Mouse (Mus musculus): ENCODE data around the gene Lpp. TPM values are rescaled to one million over a fixed set of nuclear protein-coding genes. Genes with fewer than 3 reads are reported as not detected.
A peak's percentile ranks its signal among the peaks of the same experiment; 100 is the strongest.

Gene Lpp
- polyA plus RNA-seq, 1 experiment: 256 TPM

DNA sequence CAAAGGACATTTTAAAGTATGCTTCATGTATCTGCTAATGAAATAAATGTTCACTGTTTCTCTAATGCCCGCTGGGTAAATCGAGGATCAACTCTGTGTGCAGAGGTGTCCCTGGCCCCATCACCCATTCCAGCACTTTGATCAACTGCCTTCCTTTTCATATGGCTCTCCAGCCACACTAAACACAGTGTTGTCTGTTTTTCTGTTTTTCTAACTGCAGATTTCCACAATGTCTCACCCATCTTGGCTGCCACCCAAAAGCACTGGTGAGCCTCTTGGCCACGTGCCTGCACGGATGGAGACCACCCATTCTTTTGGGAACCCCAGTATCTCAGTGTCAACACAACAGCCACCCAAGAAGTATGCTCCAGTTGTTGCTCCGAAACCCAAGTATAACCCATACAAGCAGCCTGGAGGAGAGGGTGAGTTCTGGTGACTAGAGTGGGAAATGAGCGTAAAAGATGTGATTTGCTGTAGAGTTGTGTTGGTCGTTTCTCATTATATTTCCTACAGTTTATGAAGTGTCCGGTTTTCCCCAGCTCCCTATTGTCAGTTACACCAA is 214.7 kb downstream of the Lpp start:
- TF ChIP-seq CTCF (IDR thresholded peaks at IDR 0.05; ENCODE audit: borderline replicate concordance, insufficient read depth, low read length) (no peak), POLR2A (IDR thresholded peaks at IDR 0.05; ENCODE audit: low read depth, low read length) (no peak)
- Histone ChIP-seq H3K4me3 (ENCODE audit: insufficient read depth, low read length) (no peak overlapping the region), H3K27ac (ENCODE audit: insufficient read depth, low read length) (no peak overlapping the region), H3K4me1 (ENCODE audit: control insufficient read depth, insufficient read depth, low read length) (peaks cover 2% of the 10 kb centered on the region; the same call in 1 of the 2 replicates)

DNA sequence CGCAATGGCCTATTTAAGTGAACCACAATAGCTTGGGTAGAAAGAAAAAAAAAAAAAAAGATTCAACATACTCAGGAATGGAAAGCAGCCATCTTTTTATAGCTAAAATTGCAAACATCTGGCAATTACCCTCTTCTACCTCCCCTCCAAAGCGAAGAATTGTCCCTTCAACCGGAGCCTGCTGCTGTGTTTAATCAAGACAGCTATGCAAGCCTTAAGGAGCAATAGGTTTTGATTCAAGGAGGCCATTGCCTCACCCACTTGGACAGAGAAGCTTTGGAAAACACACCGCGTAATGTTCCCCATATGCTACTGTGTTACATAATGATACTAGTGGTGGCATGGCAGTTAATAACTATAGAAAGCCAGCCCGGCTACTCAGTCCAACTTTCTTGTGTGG is 226.2 kb downstream of the Lpp start:
- TF ChIP-seq POLR2A (IDR thresholded peaks at IDR 0.05; ENCODE audit: low read depth, low read length) (no peak), CTCF (IDR thresholded peaks at IDR 0.05; ENCODE audit: borderline replicate concordance, insufficient read depth, low read length) (no peak)
- H3K4me1 ChIP-seq (ENCODE audit: control insufficient read depth, insufficient read depth, low read length): peaks cover 22% of the 10 kb centered on the region
- peak overlapping the region; percentile 75 for H3K27ac ChIP-seq (ENCODE audit: insufficient read depth, low read length)
- no peak overlapping the region for H3K4me3 ChIP-seq (ENCODE audit: insufficient read depth, low read length)

DNA sequence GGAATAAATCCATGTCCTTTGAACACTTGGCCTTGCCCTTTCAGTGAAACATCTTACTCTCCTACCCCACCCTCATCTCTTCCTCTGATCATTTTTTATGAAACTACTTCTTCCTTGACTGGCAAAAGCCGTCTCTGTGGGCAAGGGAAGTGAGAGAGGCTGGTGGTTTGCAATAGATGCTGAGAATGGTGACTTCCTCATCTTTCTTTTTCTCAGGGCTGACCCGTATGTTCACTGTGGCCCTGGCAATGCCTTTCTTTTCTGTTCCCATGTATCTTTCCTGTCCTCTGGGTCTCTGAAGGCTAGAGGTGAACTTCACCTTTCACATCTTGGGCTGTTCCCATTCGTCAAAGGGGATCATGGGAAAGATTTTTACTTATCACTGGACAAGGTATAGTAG is 226.7 kb downstream of the Lpp start:
- no peak for TF ChIP-seq CTCF (IDR thresholded peaks at IDR 0.05; ENCODE audit: borderline replicate concordance, insufficient read depth, low read length)
- no peak for TF ChIP-seq POLR2A (IDR thresholded peaks at IDR 0.05; ENCODE audit: low read depth, low read length)
- H3K27ac ChIP-seq (ENCODE audit: insufficient read depth, low read length): peak overlapping the region; percentile 75
- H3K4me1 ChIP-seq (ENCODE audit: control insufficient read depth, insufficient read depth, low read length): peaks cover 22% of the 10 kb centered on the region
- no peak overlapping the region for H3K4me3 ChIP-seq (ENCODE audit: insufficient read depth, low read length)

DNA sequence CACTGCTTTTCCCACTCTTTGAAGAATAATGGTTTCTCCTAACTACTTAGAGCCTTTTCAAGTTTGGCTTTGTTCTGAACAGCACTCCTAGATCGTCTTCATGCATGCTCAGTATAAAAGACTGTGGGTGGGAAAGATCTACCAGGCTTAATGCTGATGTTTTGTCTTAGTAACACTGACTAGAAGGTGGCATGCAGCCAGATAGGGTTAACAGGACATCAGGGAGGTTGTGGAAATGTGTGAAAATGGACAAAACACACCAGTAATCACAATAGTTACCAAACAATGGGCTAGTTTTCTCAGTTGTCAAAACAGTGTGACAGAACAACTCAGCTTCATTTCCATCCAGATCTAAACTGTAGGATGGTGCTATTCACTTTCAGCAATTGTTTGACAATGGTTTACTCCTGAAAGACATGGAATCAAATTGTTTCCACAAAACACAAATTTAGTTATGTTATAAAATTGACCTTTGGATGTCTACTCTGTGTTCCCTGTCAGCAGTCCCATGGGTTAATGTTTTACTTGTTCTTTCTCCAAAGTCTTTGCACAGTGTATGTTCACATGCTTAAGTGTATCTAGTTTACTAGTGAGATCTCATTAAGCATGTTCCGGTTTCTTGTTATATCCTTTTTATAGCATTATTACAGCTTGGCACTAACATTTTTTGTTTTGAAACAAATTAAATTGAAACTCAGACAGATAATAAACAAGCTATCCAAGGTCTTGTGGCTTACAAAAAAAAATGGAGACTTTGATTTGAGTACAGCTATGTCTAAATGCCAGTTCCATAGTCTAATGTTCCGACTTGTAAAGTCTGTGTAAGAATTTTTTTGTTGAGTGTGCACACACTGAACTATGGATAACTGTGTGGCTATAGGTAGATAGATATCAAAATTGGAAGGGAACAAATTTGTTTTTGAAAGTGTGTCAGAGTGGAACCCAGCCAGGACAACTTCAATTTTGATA is 229.2 kb downstream of the Lpp start:
- H3K4me3 ChIP-seq (ENCODE audit: insufficient read depth, low read length): no peak overlapping the region
- H3K27ac ChIP-seq (ENCODE audit: insufficient read depth, low read length): no peak overlapping the region
- TF ChIP-seq POLR2A (IDR thresholded peaks at IDR 0.05; ENCODE audit: low read depth, low read length) (no peak), CTCF (IDR thresholded peaks at IDR 0.05; ENCODE audit: borderline replicate concordance, insufficient read depth, low read length) (no peak)
- H3K4me1 ChIP-seq (ENCODE audit: control insufficient read depth, insufficient read depth, low read length): peaks cover 22% of the 10 kb centered on the region

DNA sequence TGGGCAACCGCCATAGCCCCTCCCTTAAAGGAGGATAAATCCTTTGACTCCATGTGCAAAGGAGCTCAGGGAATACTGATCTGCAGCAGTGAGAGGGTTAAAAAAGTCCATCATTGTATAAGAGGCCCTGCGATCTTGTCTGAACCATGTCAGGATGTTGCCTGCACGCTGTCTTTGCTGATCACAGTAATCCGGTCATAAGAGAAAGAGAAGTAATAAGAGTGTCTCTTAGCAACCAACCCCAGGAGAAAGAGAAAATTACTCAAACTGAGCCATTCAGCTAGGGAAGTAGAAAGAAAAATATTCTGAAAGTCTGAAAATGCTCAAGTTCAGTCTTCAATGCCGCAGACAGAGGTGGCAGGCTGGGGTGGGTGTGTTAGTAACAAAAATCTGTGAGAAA is 231.0 kb downstream of the Lpp start:
- TF ChIP-seq CTCF (IDR thresholded peaks at IDR 0.05; ENCODE audit: borderline replicate concordance, insufficient read depth, low read length) (no peak), POLR2A (IDR thresholded peaks at IDR 0.05; ENCODE audit: low read depth, low read length) (no peak)
- no peak overlapping the region for H3K27ac ChIP-seq (ENCODE audit: insufficient read depth, low read length)

DNA sequence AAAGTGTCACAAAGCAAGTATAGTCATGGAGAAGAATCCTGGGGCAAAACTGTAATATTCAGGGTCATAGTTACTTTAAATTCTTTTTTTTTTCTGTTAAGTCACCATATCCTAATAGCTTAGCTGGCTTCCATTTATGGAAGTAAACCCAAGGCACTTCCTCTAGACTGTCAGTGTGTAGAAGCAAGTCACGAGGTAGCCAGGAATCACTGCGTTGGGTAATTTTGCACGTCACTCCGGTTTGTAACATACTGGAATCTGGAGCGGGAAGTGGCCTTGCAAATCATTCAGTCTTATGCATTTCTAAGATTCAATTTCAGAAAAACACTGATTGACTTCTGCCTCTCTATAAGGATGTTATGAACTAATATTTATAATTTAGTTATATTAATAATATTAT is 232.3 kb downstream of the Lpp start:
- TF ChIP-seq POLR2A (IDR thresholded peaks at IDR 0.05; ENCODE audit: low read depth, low read length) (no peak), CTCF (IDR thresholded peaks at IDR 0.05; ENCODE audit: borderline replicate concordance, insufficient read depth, low read length) (no peak)
- Histone ChIP-seq H3K27ac (ENCODE audit: insufficient read depth, low read length) (no peak overlapping the region), H3K4me1 (ENCODE audit: control insufficient read depth, insufficient read depth, low read length) (peaks cover 20% of the 10 kb centered on the region), H3K4me3 (ENCODE audit: insufficient read depth, low read length) (no peak overlapping the region)

More for the DNA sequence above, 231.0 kb downstream of the Lpp start:
- Histone ChIP-seq H3K4me1 (ENCODE audit: control insufficient read depth, insufficient read depth, low read length) (peaks cover 23% of the 10 kb centered on the region), H3K4me3 (ENCODE audit: insufficient read depth, low read length) (no peak overlapping the region)

DNA sequence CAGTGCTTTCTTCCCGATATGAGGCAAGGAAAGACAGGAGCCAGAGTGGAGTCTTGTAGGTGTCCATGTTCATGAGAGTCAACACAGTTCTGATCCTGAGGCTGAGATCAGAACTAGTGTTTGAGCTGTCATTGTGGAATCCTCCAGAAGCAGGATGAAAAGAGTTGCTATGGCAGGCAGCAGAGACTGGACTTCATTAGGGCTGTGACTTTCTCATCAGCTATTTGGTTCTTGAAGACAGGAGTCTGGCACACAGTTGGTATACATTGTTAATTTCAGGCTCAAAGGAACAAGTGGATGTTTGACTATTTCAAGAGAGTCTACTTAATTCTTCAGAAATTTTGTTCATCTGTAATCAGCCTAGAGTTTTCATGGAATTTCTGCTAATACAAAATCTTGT is 235.5 kb downstream of the Lpp start:
- TF ChIP-seq POLR2A (IDR thresholded peaks at IDR 0.05; ENCODE audit: low read depth, low read length) (no peak), CTCF (IDR thresholded peaks at IDR 0.05; ENCODE audit: borderline replicate concordance, insufficient read depth, low read length) (no peak)

DNA sequence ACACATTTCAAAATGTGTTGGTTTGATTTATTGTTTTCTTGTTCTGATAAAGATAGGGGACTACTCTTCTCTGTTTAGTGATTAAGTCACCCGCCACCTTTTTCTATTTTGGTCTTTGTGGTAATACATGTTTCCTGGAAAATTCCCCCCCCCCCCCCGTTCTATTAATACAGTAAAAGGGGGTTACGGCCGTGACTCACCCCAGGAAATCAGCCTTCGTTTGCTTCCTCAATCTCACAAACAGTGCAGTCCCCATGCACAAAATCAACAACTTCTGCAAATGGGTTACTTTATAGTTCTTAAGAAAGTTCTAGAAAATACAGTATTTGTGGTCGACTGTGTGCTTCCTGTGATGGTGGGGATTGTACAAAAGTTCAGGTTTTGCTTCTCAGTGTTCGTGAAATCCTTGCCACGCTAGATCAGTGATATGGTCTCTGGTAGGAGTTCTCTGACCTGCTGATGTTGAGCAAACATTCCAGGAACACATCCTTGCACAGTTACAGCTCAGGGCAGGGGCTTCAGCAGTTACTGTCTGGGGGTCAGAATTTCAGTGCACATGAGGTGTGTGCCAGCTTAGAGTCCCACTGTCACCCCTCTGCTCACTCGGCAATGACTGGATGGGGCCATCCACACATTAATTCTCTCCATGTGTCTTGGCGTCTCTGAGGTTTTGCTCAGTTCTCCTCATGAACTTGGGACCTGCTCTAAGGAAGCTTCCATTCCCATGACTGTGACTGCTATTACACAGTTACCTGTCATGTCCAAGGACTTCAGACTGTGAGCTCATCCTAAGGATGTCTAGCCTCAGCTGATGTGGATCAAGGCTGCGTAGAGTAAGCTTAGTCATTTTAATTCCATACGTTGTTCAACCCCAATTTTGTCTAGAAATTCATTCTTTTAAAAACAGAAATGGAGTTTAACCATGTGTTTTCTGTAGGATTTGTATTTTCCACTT is 236.2 kb downstream of the Lpp start:
- TF ChIP-seq CTCF (IDR thresholded peaks at IDR 0.05; ENCODE audit: borderline replicate concordance, insufficient read depth, low read length) (no peak), POLR2A (IDR thresholded peaks at IDR 0.05; ENCODE audit: low read depth, low read length) (no peak)
- Histone ChIP-seq H3K4me3 (ENCODE audit: insufficient read depth, low read length) (no peak overlapping the region), H3K27ac (ENCODE audit: insufficient read depth, low read length) (peak overlapping the region; percentile 2; the same call in 1 of the 2 replicates), H3K4me1 (ENCODE audit: control insufficient read depth, insufficient read depth, low read length) (peaks cover 12% of the 10 kb centered on the region)

More for the DNA sequence above, 235.5 kb downstream of the Lpp start:
- Histone ChIP-seq H3K4me3 (ENCODE audit: insufficient read depth, low read length) (no peak overlapping the region), H3K27ac (ENCODE audit: insufficient read depth, low read length) (no peak overlapping the region), H3K4me1 (ENCODE audit: control insufficient read depth, insufficient read depth, low read length) (peaks cover 15% of the 10 kb centered on the region)

DNA sequence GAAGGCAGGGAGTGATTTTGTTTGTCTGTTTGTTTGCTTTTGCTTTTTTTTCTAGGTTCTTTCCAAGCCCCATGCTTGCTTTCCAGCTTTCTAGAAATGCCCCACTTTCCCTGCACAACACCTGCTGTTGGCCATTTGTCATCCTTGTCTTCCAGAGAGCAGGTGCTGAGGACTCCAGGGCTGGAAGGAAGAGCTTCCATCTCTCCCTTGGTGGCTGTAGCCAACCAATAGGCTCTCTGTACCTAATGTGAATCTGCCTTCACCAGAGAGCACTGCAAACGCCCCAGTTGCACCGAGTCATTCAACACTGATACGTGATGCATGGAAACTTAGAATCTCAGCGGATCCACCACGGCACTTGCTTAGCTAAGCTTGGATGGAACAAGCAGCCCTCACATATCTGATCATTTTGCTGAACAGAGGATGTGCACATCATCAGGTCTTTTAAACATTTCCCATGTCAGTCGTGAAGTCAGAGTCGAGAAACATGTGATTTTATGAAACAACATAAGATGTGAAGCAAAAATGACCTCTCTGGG is 242.1 kb downstream of the Lpp start:
- no peak overlapping the region for H3K4me3 ChIP-seq (ENCODE audit: insufficient read depth, low read length)
- H3K27ac ChIP-seq (ENCODE audit: insufficient read depth, low read length): no peak overlapping the region
- TF ChIP-seq POLR2A (IDR thresholded peaks at IDR 0.05; ENCODE audit: low read depth, low read length) (no peak), CTCF (IDR thresholded peaks at IDR 0.05; ENCODE audit: borderline replicate concordance, insufficient read depth, low read length) (no peak)
- H3K4me1 ChIP-seq (ENCODE audit: control insufficient read depth, insufficient read depth, low read length): peaks cover 14% of the 10 kb centered on the region
